Mouse (Mus musculus) ES-Bruce4 (cell line): ENCODE data around the gene Prdm16. TPM values are rescaled to one million over a fixed set of nuclear protein-coding genes. Genes with fewer than 3 reads are reported as not detected.

Experiments used
- H3K27ac ChIP-seq: 2 replicates; pipeline ENCODE4 v1.5.1; 2012; ENCODE audit warnings: low read length, inconsistent platforms; ENCODE audit not compliant: insufficient read depth
- H3K27me3 ChIP-seq: 2 replicates; pipeline ENCODE4 v1.6.1; 2012; ENCODE audit warnings: mild to moderate bottlenecking, low read length, inconsistent platforms; ENCODE audit not compliant: control insufficient read depth, poor library complexity, insufficient read depth, severe bottlenecking
- H3K36me3 ChIP-seq: 2 replicates; pipeline ENCODE4 v1.6.1; 2012; ENCODE audit warnings: inconsistent platforms, mild to moderate bottlenecking, low read length, moderate library complexity; ENCODE audit not compliant: control insufficient read depth, poor library complexity, insufficient read depth, severe bottlenecking
- H3K4me1 ChIP-seq: one replicate; pipeline ENCODE4 v1.8.1; 2011; ENCODE audit warnings: low read length; ENCODE audit not compliant: control insufficient read depth, insufficient read depth
- H3K4me3 ChIP-seq: 2 replicates; pipeline ENCODE4 v1.5.1; 2011; ENCODE audit warnings: low read depth, mild to moderate bottlenecking, low read length
- H3K9ac ChIP-seq: 2 replicates; pipeline ENCODE4 v1.6.1; 2012; ENCODE audit warnings: low read depth, mild to moderate bottlenecking, inconsistent platforms; ENCODE audit not compliant: poor library complexity, severe bottlenecking
- H3K9me3 ChIP-seq: replicated peaks from 2 replicates; pipeline ENCODE4 v1.6.1; 2012; ENCODE audit warnings: mild to moderate bottlenecking, low read length, inconsistent platforms; ENCODE audit not compliant: control insufficient read depth, poor library complexity, insufficient read depth, severe bottlenecking
- CTCF ChIP-seq: IDR thresholded peaks from one replicate; pipeline ENCODE4 v1.8.1; 2011; ENCODE audit warnings: low read depth, low read length
- EP300 ChIP-seq: IDR thresholded peaks from 2 replicates; pipeline ENCODE4 v1.6.1; 2011; ENCODE audit warnings: low read depth, low read length; ENCODE audit not compliant: insufficient read depth
- POLR2A ChIP-seq: IDR thresholded peaks from one replicate; pipeline ENCODE4 v1.8.1; 2011; ENCODE audit warnings: low read length; ENCODE audit not compliant: insufficient read depth
- polyA plus RNA-seq: library from polyadenylated mRNA; stranded (reverse); fragments of >200 nt; gene quantifications from 2 replicates; pipeline ENCODE4 v1.2.4, GENCODE M21; 2011; ENCODE audit warnings: low read depth; ENCODE audit not compliant: missing spikeins, insufficient read depth, insufficient read length

The Prdm16 gene
- polyA plus RNA-seq, 1 experiment: 3.1 TPM

DNA sequence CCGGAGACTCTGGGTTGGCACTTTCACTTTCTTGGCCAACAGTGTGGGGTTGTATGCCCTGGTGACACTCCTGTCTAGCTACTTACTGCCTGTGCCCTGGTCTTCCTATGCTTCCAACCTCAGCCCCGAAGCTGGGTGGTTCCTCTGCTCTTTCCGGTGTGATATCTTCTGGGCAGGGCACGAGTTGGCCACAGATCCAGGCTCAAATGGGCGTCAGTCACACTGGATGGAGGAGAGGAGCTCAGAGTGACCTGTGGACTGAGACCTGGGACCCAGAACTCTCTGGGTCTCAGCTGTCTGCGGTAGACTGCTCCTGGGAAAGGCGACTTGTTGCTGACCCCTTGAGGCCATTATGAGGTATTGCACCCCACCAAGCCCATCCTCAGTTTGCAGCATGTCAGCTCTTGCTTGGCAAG is 335.2 kb downstream of the Prdm16 start, which contains the start of gene Arhgef16:
Arhgef16 (minus strand) TSS at position 211 of the 416 bp plus-strand sequence.
- Histone ChIP-seq H3K27ac (peak within 1 kb of the TSS; percentile 26; the same call in 1 of the 2 replicates), H3K36me3 (no peaks in the 10 kb centered on the region), H3K9me3 (no peaks in the 10 kb centered on the region), H3K4me1 (peaks cover 6% of the 10 kb centered on the region), H3K9ac (0 out of 2 replicates have a peak within 1 kb of the TSS, but pooled peaks have one; percentile 65), H3K27me3 (no peaks in the 10 kb centered on the region), H3K4me3 (peak within 1 kb of the TSS; percentile 75)
- peak; percentile 90 for TF ChIP-seq CTCF
- TF ChIP-seq POLR2A: no peak

DNA sequence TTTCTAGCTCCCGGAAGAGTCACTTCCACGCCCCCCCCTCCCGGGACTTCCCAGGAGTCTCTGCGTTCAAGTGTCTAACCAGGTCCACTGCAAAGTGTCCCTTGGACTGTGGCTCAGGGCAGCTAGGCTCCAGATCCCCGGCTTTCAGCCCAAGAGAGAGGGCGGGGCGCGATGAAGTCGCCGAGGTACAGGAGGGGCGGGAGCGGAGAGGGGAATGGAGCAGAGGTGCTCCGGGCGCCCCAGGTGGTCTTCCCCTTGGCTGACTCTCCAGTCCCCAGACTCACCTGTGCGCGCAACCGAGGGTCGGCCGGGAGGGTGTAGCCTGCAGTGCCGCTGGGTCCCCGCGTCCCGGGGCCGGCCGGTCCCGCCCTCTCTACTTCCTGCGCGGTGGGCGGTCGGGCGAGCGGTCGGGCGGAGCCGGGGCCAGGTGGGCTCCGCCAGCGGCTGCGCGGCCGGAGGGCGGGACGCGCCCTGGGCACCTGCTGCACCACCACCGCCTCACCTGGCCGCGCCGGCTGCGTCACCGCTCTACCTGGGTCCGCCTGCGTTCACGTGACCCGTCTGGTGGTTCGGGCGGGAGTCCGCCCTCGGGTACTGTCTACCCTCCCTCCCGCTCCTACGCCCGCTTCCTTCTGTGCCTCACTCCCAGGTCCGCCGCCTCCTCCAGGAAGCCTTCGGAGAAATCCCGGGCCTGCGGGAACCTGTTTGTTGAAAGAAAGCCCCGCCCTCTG is 337.0 kb downstream of the Prdm16 start:
- Histone ChIP-seq H3K9me3 (no peaks in the 10 kb centered on the region), H3K4me1 (peaks cover 6% of the 10 kb centered on the region), H3K36me3 (no peaks in the 10 kb centered on the region), H3K4me3 (peak overlapping the region; percentile 75), H3K27ac (no peak overlapping the region), H3K27me3 (no peaks in the 10 kb centered on the region), H3K9ac (peak overlapping the region; percentile 65)
- TF ChIP-seq CTCF: no peak
- TF ChIP-seq POLR2A: peak; percentile 37
- TF ChIP-seq EP300: 0 out of 2 replicates have a peak, but pooled peaks have one; percentile 35

DNA sequence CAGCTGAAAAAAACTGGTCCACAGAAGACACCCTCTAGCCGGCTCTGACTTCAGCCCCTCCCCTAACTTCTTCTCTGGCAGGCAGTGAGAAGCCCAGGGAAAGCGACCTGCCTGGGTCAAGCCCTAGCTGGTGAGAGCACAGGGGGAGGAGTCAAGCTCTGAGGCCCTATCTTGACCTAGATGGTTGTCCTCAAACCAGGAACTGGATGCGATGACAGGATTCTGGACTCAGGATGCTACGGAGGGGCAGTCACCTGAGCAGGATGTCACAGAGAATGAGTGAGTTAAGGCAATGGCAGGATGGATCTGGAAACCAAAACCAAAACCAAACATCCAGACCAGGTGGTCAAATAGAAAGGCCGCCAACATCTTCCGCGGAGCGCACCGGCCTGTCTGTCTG is 338.9 kb downstream of the Prdm16 start:
- TF ChIP-seq POLR2A: no peak
- TF ChIP-seq EP300: 0 out of 2 replicates have a peak, but pooled peaks have one; percentile 36
- no peak for TF ChIP-seq CTCF
- H3K27ac ChIP-seq: peak overlapping the region; percentile 7; the same call in 1 of the 2 replicates
- no peak overlapping the region for H3K9ac ChIP-seq
- H3K36me3 ChIP-seq: no peaks in the 10 kb centered on the region
- H3K9me3 ChIP-seq: no peaks in the 10 kb centered on the region
- H3K27me3 ChIP-seq: no peaks in the 10 kb centered on the region
- H3K4me1 ChIP-seq: peaks cover 6% of the 10 kb centered on the region
- peak overlapping the region; percentile 22 for H3K4me3 ChIP-seq

DNA sequence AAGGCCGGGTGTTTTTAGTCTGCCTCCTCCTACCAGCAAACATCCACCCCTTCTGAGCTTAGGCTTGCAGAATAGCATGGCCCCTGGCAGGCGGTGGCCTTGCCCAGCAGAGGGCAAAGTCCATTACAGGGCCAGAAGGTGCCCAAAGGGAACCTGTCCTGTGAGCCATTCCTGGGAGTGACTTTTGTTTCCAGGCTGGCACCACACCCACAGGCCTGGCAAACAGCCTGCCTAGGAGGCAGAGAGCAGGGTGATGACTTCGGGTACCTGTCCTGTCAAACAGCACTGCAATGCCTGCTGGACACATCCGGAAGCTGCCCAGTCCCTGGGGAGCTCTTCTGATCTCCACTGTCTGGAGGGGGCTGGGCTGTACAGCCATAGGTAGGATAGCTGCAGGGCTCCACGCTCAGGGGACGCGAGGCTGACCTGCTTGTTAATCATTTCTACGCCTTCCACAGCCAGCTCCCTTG is 342.4 kb downstream of the Prdm16 start:
- Histone ChIP-seq H3K4me3 (no peak overlapping the region), H3K4me1 (peaks cover 2% of the 10 kb centered on the region), H3K27me3 (no peaks in the 10 kb centered on the region), H3K27ac (no peak overlapping the region), H3K9me3 (no peaks in the 10 kb centered on the region), H3K36me3 (no peaks in the 10 kb centered on the region), H3K9ac (no peak overlapping the region)
- TF ChIP-seq EP300 (no peak), CTCF (no peak), POLR2A (no peak)

DNA sequence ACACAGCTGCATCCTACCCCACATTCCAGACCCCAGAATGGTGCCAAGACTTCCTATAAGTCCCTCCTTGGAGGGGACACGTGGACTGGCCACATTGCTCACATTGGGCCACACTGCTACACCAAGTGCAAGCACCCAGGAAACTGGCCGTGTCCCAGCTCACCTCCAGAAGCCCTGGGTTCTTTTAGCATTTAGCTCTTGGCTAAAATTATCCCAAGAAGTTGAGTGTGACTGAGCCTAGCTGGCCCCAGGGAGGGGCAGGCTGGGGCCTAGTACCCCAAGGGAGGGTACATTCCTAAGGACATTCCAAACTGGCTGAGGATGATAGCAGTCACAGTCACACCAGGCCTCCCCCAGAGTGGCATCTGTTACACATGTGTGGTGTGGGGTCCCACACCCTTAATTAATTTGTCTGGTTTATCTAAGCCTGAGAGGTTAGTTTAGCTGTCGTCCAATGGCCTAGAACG is 342.9 kb downstream of the Prdm16 start:
- Histone ChIP-seq H3K9me3 (no peaks in the 10 kb centered on the region), H3K4me1 (peaks cover 2% of the 10 kb centered on the region), H3K27me3 (no peaks in the 10 kb centered on the region), H3K9ac (no peak overlapping the region), H3K27ac (no peak overlapping the region), H3K4me3 (no peak overlapping the region), H3K36me3 (no peaks in the 10 kb centered on the region)
- TF ChIP-seq POLR2A (no peak), CTCF (no peak)

GRCm38 (mm10) chr4:154283671-154284070 is 353.0 kb downstream of the Prdm16 start:
- no peak overlapping the region for H3K27ac ChIP-seq
- no peaks in the 10 kb centered on the region for H3K9me3 ChIP-seq
- no peak for TF ChIP-seq POLR2A
- no peak for TF ChIP-seq EP300
- TF ChIP-seq CTCF: no peak
- H3K36me3 ChIP-seq: 0 out of 2 replicates have a peak, but pooled peaks cover 4% of the 10 kb centered on the region
- no peak overlapping the region for H3K9ac ChIP-seq
- no peaks in the 10 kb centered on the region for H3K27me3 ChIP-seq
- no peak overlapping the region for H3K4me3 ChIP-seq
- no peaks in the 10 kb centered on the region for H3K4me1 ChIP-seq
